Mouse (Mus musculus) thymus, adult 2 months (tissue): ENCODE measurements around the gene Dennd6a.

Experiments
- CTCF ChIP-seq: fragments of 200-500 bp; IDR thresholded peaks from 2 replicates; pipeline ENCODE4 v1.5.1; 2012; ENCODE audit warnings: mild to moderate bottlenecking, control low read depth, low read length, moderate library complexity, borderline replicate concordance; ENCODE audit not compliant: control insufficient read depth, poor library complexity, insufficient read depth; ENCODE audit errors: extremely low read depth
- POLR2A ChIP-seq: fragments of 200-500 bp; IDR thresholded peaks from 2 replicates; pipeline ENCODE4 v1.6.1; 2012; ENCODE audit warnings: mild to moderate bottlenecking, low read length, control low read depth, moderate library complexity; ENCODE audit not compliant: control insufficient read depth, poor library complexity, insufficient read depth; ENCODE audit errors: extremely low read depth

DNA sequence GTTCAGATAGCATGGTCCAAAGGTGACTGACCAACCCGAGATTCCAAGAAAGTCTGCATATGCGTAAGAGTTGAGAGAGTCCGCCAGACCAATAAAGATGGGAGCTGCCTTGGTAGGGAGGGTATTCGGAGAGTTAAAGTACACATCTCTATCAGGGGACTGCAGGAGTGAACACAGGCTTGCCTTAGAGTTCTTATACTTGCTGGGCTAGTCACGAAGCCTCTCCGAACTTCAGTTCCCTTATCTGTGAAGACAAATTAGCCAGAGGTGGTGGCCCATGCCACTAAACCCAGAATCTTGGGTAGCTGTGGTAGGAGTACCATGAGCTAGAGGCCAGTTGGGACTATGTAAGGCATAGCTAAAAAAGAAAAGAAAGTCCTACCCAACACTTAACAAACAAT, 5.1 kb downstream of the Dennd6a start:
- TF ChIP-seq CTCF (no peak), POLR2A (no peak)
